Mouse (Mus musculus): Measurements from ENCODE around the gene Rpl35a. TPM values are rescaled to one million over a fixed set of nuclear protein-coding genes. Genes with fewer than 3 reads are reported as not detected.
A peak's percentile ranks its signal among the peaks of the same experiment; 100 is the strongest.

The Rpl35a gene
- total RNA-seq (2017), result 1,318 to 2,339 TPM (median 2,031 TPM) in 3 replicates

DNA sequence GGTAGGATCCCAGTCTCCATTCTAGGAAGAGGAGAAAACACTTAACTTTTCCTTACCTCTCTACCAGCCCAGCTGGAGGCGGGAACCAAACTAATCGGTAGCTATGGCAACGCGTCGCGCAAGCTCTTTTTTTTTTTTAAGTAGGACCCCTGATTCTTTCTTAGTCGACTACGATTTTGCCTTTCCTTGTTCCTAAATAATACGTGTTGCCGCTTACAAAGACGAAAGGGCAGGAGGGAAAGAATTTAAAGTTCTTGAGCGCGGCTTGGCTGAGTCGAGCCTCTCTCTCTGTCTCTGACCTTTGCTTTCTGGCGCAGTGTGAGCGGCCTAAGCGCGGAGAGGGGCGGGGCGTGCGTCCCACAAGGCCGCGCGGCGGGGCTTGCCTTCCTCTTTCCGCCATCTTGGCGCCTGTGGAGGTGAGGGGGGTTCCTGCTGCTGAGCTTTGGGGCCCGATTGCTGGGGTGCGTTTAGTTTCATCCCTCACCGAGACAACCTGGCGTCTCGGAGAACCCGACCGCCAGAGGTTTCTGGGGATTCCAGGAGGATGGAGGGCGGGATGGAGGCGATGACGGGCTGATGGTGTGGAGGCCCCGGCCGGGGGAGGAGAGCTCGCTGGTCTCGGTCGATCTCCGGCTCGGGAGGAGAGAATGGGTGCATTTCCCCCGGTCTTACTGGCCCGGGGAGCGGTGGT lies at the start of gene Rpl35a, which contains the start of gene Iqcg:
TSS of gene Rpl35a (plus strand) at position 359 of the 691 bp plus-strand sequence.
TSS of gene Iqcg (minus strand) at position 124 of the 691 bp plus-strand sequence.
- ATAC-seq (replicated peaks; ENCODE audit: insufficient number of reproducible peaks, low FRiP score, low TSS enrichment, poor library complexity, severe bottlenecking), result peak; percentile 86

DNA sequence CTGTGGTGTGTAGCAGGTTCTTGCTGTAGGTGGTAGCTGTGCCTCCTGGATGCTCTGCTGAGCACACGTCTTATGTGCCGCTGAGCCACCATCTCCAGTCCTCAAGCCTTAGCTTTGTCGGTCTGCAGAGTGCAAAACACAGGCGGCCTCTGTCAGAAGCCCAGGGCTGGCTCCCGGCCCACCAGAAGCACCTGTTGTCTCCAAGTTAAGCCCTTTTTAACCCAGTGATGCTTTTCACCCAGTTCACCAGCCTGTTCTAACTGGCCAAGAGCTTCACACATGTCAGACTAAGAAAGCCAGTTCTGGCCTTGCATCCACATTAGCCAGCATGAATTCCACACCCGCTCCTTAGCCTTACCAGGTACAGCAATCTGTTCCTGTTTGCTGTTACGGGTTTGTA lies 49.4 kb upstream of the Rpl35a start:
- ATAC-seq (replicated peaks; ENCODE audit: insufficient number of reproducible peaks, low FRiP score, low TSS enrichment, poor library complexity, severe bottlenecking), result no peak

DNA sequence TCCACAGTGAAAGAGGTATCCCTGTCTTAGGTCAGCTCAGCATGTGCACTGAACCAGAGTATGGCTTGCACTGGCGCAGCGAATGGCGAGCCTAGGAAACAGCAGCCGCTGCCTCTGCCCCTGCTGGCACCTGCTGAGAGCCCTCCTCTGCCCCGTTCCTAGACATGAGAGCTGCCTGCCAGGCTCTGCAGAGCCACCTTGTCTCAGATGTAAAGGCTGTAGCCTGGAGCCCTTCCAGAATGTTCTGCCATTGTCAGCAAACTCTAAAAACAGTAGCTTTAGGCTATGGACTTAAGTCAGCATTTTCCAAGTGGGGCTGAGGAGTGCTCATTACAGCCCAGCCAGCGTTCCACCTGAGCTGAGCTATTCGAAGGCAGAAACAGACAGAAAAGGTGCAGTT lies 48.8 kb upstream of the Rpl35a start:
- no peak for ATAC-seq (replicated peaks; ENCODE audit: insufficient number of reproducible peaks, low FRiP score, low TSS enrichment, poor library complexity, severe bottlenecking)

- ATAC-seq (replicated peaks; ENCODE audit: insufficient number of reproducible peaks, low FRiP score, low TSS enrichment, poor library complexity, severe bottlenecking), result no peak
These were observed 46.1 kb upstream of the Rpl35a start for GRCm38 (mm10) chr16:33010166-33010565.

- no peak for ATAC-seq (replicated peaks; ENCODE audit: insufficient number of reproducible peaks, low FRiP score, low TSS enrichment, poor library complexity, severe bottlenecking)
These were observed 42.5 kb upstream of the Rpl35a start for GRCm38 (mm10) chr16:33013801-33014200.

- no peak for ATAC-seq (replicated peaks; ENCODE audit: insufficient number of reproducible peaks, low FRiP score, low TSS enrichment, poor library complexity, severe bottlenecking)
These were observed 41.3 kb upstream of the Rpl35a start for GRCm38 (mm10) chr16:33014921-33015320.

DNA sequence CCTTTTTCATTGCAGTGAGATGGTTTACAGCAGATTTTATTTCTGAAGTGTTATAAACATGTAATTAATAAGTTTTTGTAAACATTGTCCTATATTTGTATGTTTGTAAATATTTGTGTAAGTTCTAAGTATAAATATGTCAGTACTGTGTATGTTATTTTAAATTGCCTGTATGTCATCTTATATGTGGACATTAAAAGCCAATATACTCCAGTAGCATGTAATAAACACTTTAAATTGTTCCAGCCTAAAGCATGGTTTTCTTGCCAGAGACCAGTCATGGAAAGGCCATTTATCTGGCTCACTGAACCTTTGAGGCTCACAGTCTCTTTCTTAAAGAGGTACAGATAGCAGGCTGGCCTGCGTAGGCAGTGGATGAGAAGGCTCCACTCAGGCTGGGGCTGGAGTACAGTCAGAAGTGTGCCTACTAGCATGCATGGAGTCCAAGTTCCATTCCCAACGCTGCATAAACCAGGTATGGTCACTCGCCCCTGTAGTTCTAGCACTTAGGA lies 40.8 kb upstream of the Rpl35a start:
- no peak for ATAC-seq (replicated peaks; ENCODE audit: insufficient number of reproducible peaks, low FRiP score, low TSS enrichment, poor library complexity, severe bottlenecking)

DNA sequence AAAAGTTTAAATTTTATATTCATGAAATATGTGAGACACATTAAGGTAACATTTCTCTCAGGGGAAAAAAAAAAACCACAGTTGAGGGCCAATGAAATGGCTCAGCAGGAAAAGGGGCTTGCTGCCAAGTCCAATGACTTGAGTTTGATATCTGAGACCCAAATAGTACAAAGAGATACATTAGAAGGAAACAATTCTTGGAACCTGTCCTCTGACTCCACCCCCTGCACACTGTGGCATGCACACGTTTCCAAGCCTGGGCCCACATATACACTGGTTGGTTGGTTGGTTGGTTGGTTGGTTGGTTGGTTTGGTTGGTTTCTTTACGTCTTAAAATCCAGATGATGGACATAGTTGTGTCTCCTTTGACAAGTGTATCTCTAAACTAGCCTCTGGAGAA lies 40.3 kb upstream of the Rpl35a start:
- ATAC-seq (replicated peaks; ENCODE audit: insufficient number of reproducible peaks, low FRiP score, low TSS enrichment, poor library complexity, severe bottlenecking), result no peak

DNA sequence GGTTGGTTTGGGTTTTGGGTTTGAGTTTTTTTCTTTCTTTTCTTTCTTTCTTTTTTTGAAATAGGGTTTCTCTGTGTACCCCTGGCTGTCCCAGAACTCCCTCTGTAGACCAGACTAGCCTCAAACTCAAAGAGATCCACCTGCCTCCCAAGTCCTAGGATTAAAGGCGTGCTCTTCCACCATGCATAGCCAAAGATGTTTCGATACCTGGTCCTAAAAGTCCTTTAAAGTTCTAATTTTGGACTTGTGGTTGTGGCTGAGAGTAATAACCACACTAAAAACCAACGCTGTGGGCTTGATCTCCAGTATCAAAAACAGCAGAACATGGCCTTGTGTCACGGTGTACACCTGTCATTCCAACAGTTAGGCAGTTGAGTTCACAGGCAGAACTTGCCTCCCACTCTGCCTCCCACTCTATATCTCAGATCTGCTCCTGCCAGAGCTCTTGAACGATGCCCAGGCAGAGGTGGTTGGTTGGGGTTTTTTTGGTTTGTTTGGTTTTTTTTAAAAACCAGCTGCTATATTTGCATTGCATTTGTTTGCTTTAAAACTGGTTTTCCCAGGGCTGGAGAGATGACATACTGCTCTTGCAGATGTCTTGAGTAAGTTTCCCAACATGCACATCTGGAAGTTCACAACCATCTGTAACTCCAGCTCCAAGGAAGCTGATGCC lies 38.4 kb upstream of the Rpl35a start:
- no peak for ATAC-seq (replicated peaks; ENCODE audit: insufficient number of reproducible peaks, low FRiP score, low TSS enrichment, poor library complexity, severe bottlenecking)

- ATAC-seq (replicated peaks; ENCODE audit: insufficient number of reproducible peaks, low FRiP score, low TSS enrichment, poor library complexity, severe bottlenecking), result no peak
These were observed 37.0 kb upstream of the Rpl35a start for GRCm38 (mm10) chr16:33019117-33019770.

- ATAC-seq (replicated peaks; ENCODE audit: insufficient number of reproducible peaks, low FRiP score, low TSS enrichment, poor library complexity, severe bottlenecking), result no peak
These were observed 34.9 kb upstream of the Rpl35a start for GRCm38 (mm10) chr16:33021381-33021780.

DNA sequence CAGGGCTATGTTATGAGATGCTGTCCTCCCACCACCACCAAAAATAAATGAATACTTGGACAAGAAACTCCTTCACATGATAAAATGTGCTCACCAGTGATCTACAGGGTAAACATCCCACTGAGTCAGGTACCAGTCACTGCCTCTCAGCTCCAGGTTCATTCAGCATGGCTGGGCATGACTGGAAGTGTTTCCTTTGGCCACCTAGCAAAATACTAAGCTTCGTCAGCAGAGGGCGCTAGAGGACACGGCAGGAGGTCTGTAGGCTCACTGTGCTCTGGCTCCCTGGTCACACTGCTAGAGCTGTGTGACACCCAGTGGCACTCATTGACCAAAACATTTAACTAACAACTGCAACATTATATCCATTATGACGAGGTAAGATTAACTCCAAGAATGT lies 32.5 kb upstream of the Rpl35a start:
- ATAC-seq (replicated peaks; ENCODE audit: insufficient number of reproducible peaks, low FRiP score, low TSS enrichment, poor library complexity, severe bottlenecking), result peak; percentile 96

GRCm38 (mm10) chr16:33024456-33025104 lies 31.7 kb upstream of the Rpl35a start:
- ATAC-seq (replicated peaks; ENCODE audit: insufficient number of reproducible peaks, low FRiP score, low TSS enrichment, poor library complexity, severe bottlenecking), result no peak

GRCm38 (mm10) chr16:33026357-33026756 lies 29.9 kb upstream of the Rpl35a start:
- no peak for ATAC-seq (replicated peaks; ENCODE audit: insufficient number of reproducible peaks, low FRiP score, low TSS enrichment, poor library complexity, severe bottlenecking)

- no peak for ATAC-seq (replicated peaks; ENCODE audit: insufficient number of reproducible peaks, low FRiP score, low TSS enrichment, poor library complexity, severe bottlenecking)
These were observed 20.2 kb upstream of the Rpl35a start for GRCm38 (mm10) chr16:33036006-33036405.

- no peak for ATAC-seq (replicated peaks; ENCODE audit: insufficient number of reproducible peaks, low FRiP score, low TSS enrichment, poor library complexity, severe bottlenecking)
These were observed 13.6 kb upstream of the Rpl35a start for GRCm38 (mm10) chr16:33042682-33043081.

- no peak for ATAC-seq (replicated peaks; ENCODE audit: insufficient number of reproducible peaks, low FRiP score, low TSS enrichment, poor library complexity, severe bottlenecking)
These were observed 13.0 kb upstream of the Rpl35a start for GRCm38 (mm10) chr16:33043268-33043667.

GRCm38 (mm10) chr16:33048004-33048403 lies 8.2 kb upstream of the Rpl35a start:
- no peak for ATAC-seq (replicated peaks; ENCODE audit: insufficient number of reproducible peaks, low FRiP score, low TSS enrichment, poor library complexity, severe bottlenecking)

- ATAC-seq (replicated peaks; ENCODE audit: insufficient number of reproducible peaks, low FRiP score, low TSS enrichment, poor library complexity, severe bottlenecking), result no peak
These were observed 7.6 kb upstream of the Rpl35a start for GRCm38 (mm10) chr16:33048686-33049085.

Data from monocyte, adult 5-6 weeks (primary cell).